Mouse (Mus musculus) cerebellum, adult 2 months (tissue): Measurements from ENCODE around the gene Csdc2.

Source experiments
- CTCF ChIP-seq: fragments of 200-500 bp; IDR thresholded peaks from 2 replicates; pipeline ENCODE4 v1.5.1; 2011; ENCODE audit warnings: low read depth, mild to moderate bottlenecking, control low read depth, low read length, moderate library complexity, borderline replicate concordance; ENCODE audit not compliant: insufficient read depth
- POLR2A ChIP-seq: fragments of 200-500 bp; IDR thresholded peaks from 2 replicates; pipeline ENCODE4 v1.6.1; 2011; ENCODE audit warnings: low read length, control low read depth, borderline replicate concordance; ENCODE audit not compliant: insufficient read depth

GRCm38 (mm10) chr15:81969173-81969572 lies 32.6 kb downstream of the Csdc2 start:
- TF ChIP-seq CTCF (no peak), POLR2A (no peak)
